Mouse (Mus musculus): ENCODE measurements around the gene Celsr1.

GRCm38 (mm10) chr15:85963279-85963840 is 70.2 kb downstream of the Celsr1 start:
- TF ChIP-seq EP300 (optimal IDR thresholded peaks at IDR 0.05), result no peak
- TF ChIP-seq CTCF (IDR thresholded peaks at IDR 0.05; ENCODE audit: low read depth), result no peak

All from stomach, postnatal 0 days (tissue).